Comparison of ENCODE assay signal across 8 mouse cellular contexts in genomic region chr4:152177174-152177536, GRCm38 (mm10). TPM values are rescaled to one million over a fixed set of nuclear protein-coding genes. Genes with fewer than 3 reads are reported as not detected.
DNase-seq lines count a peak whose midpoint lies in the region; ATAC-seq and TF ChIP-seq lines count a peak whose summit lies in the region.

No protein-coding gene starts in this region.

- WGBS in heart, embryonic 14.5 days, result 66% methylated on average over 6 of the region's 6 CpGs
- 69% methylated on average over 6 of the region's 6 CpGs for WGBS in forebrain, embryonic 16.5 days
- WGBS in liver, postnatal 0 days (ENCODE audit: insufficient replicate concordance), result 29% methylated on average over 6 of the region's 6 CpGs

- H3K36me3 ChIP-seq in heart, embryonic 14.5 days (ENCODE audit: control insufficient read depth, insufficient read depth, low read length), result 0 out of 2 replicates have a peak, but pooled peaks cover 4% of the 10 kb centered on the region
- peaks cover 3% of the 10 kb centered on the region; the same call in 1 of the 2 replicates for H3K36me3 ChIP-seq in ES-Bruce4 (ENCODE audit: control insufficient read depth, insufficient read depth, low read length, poor library complexity, severe bottlenecking)
- no peaks in the 10 kb centered on the region for H3K36me3 ChIP-seq in forebrain, embryonic 16.5 days (ENCODE audit: control insufficient read depth, insufficient read depth)
- no peaks in the 10 kb centered on the region for H3K36me3 ChIP-seq in liver, postnatal 0 days (replicated peaks; ENCODE audit: insufficient read depth, low read length)

- peak overlapping the region; percentile 72 to 78 for H3K4me3 ChIP-seq in heart, embryonic 14.5 days (ENCODE audit: control insufficient read depth in 1 of 2, insufficient read depth in 1 of 2, low read depth in 1 of 2, low read length in 2 of 2)
- H3K4me3 ChIP-seq in ES-Bruce4 (ENCODE audit: low read depth, low read length), result peak overlapping the region; percentile 69
- H3K4me3 ChIP-seq in forebrain, embryonic 16.5 days (replicated peaks; ENCODE audit: low read length), result peak overlapping the region; percentile 88
- H3K4me3 ChIP-seq in liver, postnatal 0 days (ENCODE audit: low read depth, low read length), result peak overlapping the region; percentile 69

- no peaks in the 10 kb centered on the region for H3K9me3 ChIP-seq in heart, embryonic 14.5 days (ENCODE audit: control insufficient read depth, low read length)
- H3K9me3 ChIP-seq in ES-Bruce4 (replicated peaks; ENCODE audit: control insufficient read depth, insufficient read depth, low read length, poor library complexity, severe bottlenecking), result no peaks in the 10 kb centered on the region
- H3K9me3 ChIP-seq in forebrain, embryonic 16.5 days (ENCODE audit: control insufficient read depth, low read length), result no peaks in the 10 kb centered on the region
- H3K9me3 ChIP-seq in liver, postnatal 0 days (ENCODE audit: low read length), result no peaks in the 10 kb centered on the region

- H3K4me2 ChIP-seq in heart, embryonic 14.5 days (ENCODE audit: low read length), result peak overlapping the region; percentile 98
- H3K4me2 ChIP-seq in forebrain, embryonic 16.5 days (ENCODE audit: low read length), result peak overlapping the region; percentile 96
- peak overlapping the region; percentile 93 for H3K4me2 ChIP-seq in liver, postnatal 0 days (ENCODE audit: low read depth, low read length)

- TF ChIP-seq EP300 in ES-Bruce4 (IDR thresholded peaks at IDR 0.05; ENCODE audit: insufficient read depth, low read depth, low read length), result no peak
- TF ChIP-seq EP300 in liver, postnatal 0 days (IDR thresholded peaks at IDR 0.05; ENCODE audit: low read depth), result no peak

- TF ChIP-seq POLR2A in ES-Bruce4 (IDR thresholded peaks at IDR 0.05; ENCODE audit: insufficient read depth, low read length), result no peak

- ATAC-seq in heart, embryonic 14.5 days (ENCODE audit: insufficient number of reproducible peaks, insufficient read depth, low FRiP score, low read depth), result no peak
- ATAC-seq in forebrain, embryonic 16.5 days, result no peak
- ATAC-seq in liver, postnatal 0 days, result no peak

- H3K9ac ChIP-seq in heart, embryonic 14.5 days (ENCODE audit: low read length), result peak overlapping the region; percentile 83
- peak overlapping the region; percentile 96 for H3K9ac ChIP-seq in ES-Bruce4 (ENCODE audit: low read depth, poor library complexity, severe bottlenecking)
- H3K9ac ChIP-seq in forebrain, embryonic 16.5 days (replicated peaks; ENCODE audit: low read depth, low read length), result peak overlapping the region; percentile 90
- H3K9ac ChIP-seq in liver, postnatal 0 days (replicated peaks), result peak overlapping the region; percentile 75

- no peak for DNase-seq in heart, postnatal 25 days (ENCODE audit: low spot score)
- DNase-seq in liver, postnatal 0 days, result no peak
- no peak for DNase-seq in urinary bladder, postnatal 25 days (ENCODE audit: low spot score)
- DNase-seq in gastrocnemius, postnatal 25 days, result no peak
- no peak for DNase-seq in left cerebral cortex, postnatal 36 days (ENCODE audit: low spot score in 2 of 2)

- no peaks in the 10 kb centered on the region for H3K27me3 ChIP-seq in heart, embryonic 14.5 days (ENCODE audit: control insufficient read depth, insufficient read depth, low read length)
- H3K27me3 ChIP-seq in ES-Bruce4 (ENCODE audit: control insufficient read depth, insufficient read depth, low read length, poor library complexity, severe bottlenecking), result no peaks in the 10 kb centered on the region
- H3K27me3 ChIP-seq in forebrain, embryonic 16.5 days (replicated peaks; ENCODE audit: control insufficient read depth, insufficient read depth, low read length), result peaks cover 3% of the 10 kb centered on the region
- H3K27me3 ChIP-seq in liver, postnatal 0 days (ENCODE audit: insufficient read depth, low read length), result peaks cover 10% of the 10 kb centered on the region; the same call in 1 of the 2 replicates

- intact Hi-C loops in heart, postnatal 25 days (cut with DNase I), result no loop called here
- intact Hi-C loops in left cerebral cortex, postnatal 36 days (cut with DNase I), result loop anchor here (5.0 kb wide), 1 partner anchor 305 kb away; no protein-coding TSS in a partner anchor

- no peak for TF ChIP-seq CTCF in ES-Bruce4 (IDR thresholded peaks at IDR 0.05; ENCODE audit: low read depth, low read length)
- TF ChIP-seq CTCF in liver, postnatal 0 days (IDR thresholded peaks at IDR 0.05; ENCODE audit: low read depth), result no peak

- H3K27ac ChIP-seq in heart, embryonic 14.5 days (replicated peaks in 1 of 2; ENCODE audit: control insufficient read depth in 1 of 2, insufficient read depth in 1 of 2, low read depth in 2 of 2, low read length in 2 of 2), result peak overlapping the region; percentile 87 to 90; a peak in 3 of 4 replicates
- H3K27ac ChIP-seq in ES-Bruce4 (ENCODE audit: insufficient read depth, low read length), result no peak overlapping the region
- no peak overlapping the region for H3K27ac ChIP-seq in forebrain, embryonic 16.5 days (ENCODE audit: low read length)
- H3K27ac ChIP-seq in liver, postnatal 0 days (ENCODE audit: low read depth), result peak overlapping the region; percentile 96

- peaks cover 9 to 20% of the 10 kb centered on the region in 2 experiments for H3K4me1 ChIP-seq in heart, embryonic 14.5 days (ENCODE audit: control insufficient read depth in 2 of 2, insufficient read depth in 2 of 2, low read length in 2 of 2)
- H3K4me1 ChIP-seq in ES-Bruce4 (ENCODE audit: control insufficient read depth, insufficient read depth, low read length), result no peaks in the 10 kb centered on the region
- H3K4me1 ChIP-seq in forebrain, embryonic 16.5 days (replicated peaks; ENCODE audit: control insufficient read depth, insufficient read depth, low read length), result peaks cover 19% of the 10 kb centered on the region
- H3K4me1 ChIP-seq in liver, postnatal 0 days (ENCODE audit: insufficient read depth), result peaks cover 22% of the 10 kb centered on the region

RNA-seq across cellular contexts. Expression of gene Acot7, which starts 0.8 kb away (rescaled TPM):
- 62.8 and 72.9 TPM in 2 replicates for polyA plus RNA-seq in heart, embryonic 14.5 days (2014; fragmentation: Nextera tagmentation; extraction: Ambion mirVana)
- 10 to 100 TPM; 53.4 to 58.8 TPM for total RNA-seq in heart, postnatal 25 days (2021)
- polyA plus RNA-seq in ES-Bruce4 (2011; ENCODE audit: insufficient read depth, insufficient read length, low read depth, missing spikeins), result 49.5 and 52.6 TPM in 2 replicates
- polyA plus RNA-seq in forebrain, embryonic 16.5 days (2015; fragmentation: Nextera tagmentation; extraction: Ambion mirVana), result 210 and 269 TPM in 2 replicates
- 10.7 and 12.0 TPM in 2 replicates for polyA plus RNA-seq in liver, postnatal 0 days (2015; fragmentation: Nextera tagmentation; extraction: Ambion mirVana)
- total RNA-seq in gastrocnemius, postnatal 25 days (2021), result 10 to 100 TPM; 15.4 to 19.1 TPM
- total RNA-seq in left cerebral cortex, postnatal 36 days (2021), result 100 to 1,000 TPM; 295 to 323 TPM

RNA-seq across cellular contexts. Expression of gene Hes2, which starts 18.5 kb away (rescaled TPM):
- not detected in 2 replicates for polyA plus RNA-seq in heart, embryonic 14.5 days (2014; fragmentation: Nextera tagmentation; extraction: Ambion mirVana)
- not detected for total RNA-seq in heart, postnatal 25 days (2021)
- polyA plus RNA-seq in ES-Bruce4 (2011; ENCODE audit: insufficient read depth, insufficient read length, low read depth, missing spikeins), result 0.39 TPM in 1 of 2 replicates, not detected in the other
- polyA plus RNA-seq in forebrain, embryonic 16.5 days (2015; fragmentation: Nextera tagmentation; extraction: Ambion mirVana), result not detected in 2 replicates
- polyA plus RNA-seq in liver, postnatal 0 days (2015; fragmentation: Nextera tagmentation; extraction: Ambion mirVana), result not detected in 2 replicates
- not detected for total RNA-seq in gastrocnemius, postnatal 25 days (2021)
- not detected for total RNA-seq in left cerebral cortex, postnatal 36 days (2021)

RNA-seq across cellular contexts. Expression of gene Espn, which starts 25.0 kb away (rescaled TPM):
- polyA plus RNA-seq in heart, embryonic 14.5 days (2014; fragmentation: Nextera tagmentation; extraction: Ambion mirVana), result 0.63 and 0.76 TPM in 2 replicates
- 1 to 10 TPM; 1.7 to 2.2 TPM for total RNA-seq in heart, postnatal 25 days (2021)
- 18.8 and 19.3 TPM in 2 replicates for polyA plus RNA-seq in ES-Bruce4 (2011; ENCODE audit: insufficient read depth, insufficient read length, low read depth, missing spikeins)
- polyA plus RNA-seq in forebrain, embryonic 16.5 days (2015; fragmentation: Nextera tagmentation; extraction: Ambion mirVana), result 0.08 and 0.12 TPM in 2 replicates
- polyA plus RNA-seq in liver, postnatal 0 days (2015; fragmentation: Nextera tagmentation; extraction: Ambion mirVana), result 1.8 and 2.2 TPM in 2 replicates
- total RNA-seq in gastrocnemius, postnatal 25 days (2021), result under 1 TPM; 0.23 to 0.38 TPM
- total RNA-seq in left cerebral cortex, postnatal 36 days (2021), result 1 to 10 TPM; 1.4 to 2.0 TPM

Comparison
In these comparisons a context has a peak if more than half of its experiments do, and no peak if none do; other contexts are left out.
1. H3K27ac ChIP-seq: peak in heart, embryonic 14.5 days (2 of 2) and liver, postnatal 0 days (single experiment); none in ES-Bruce4 (single experiment) and forebrain, embryonic 16.5 days (single experiment).
2. Peak in every context shown above with its lines, with median percentiles within 50 percentile points of each other: H3K4me2 ChIP-seq, H3K4me3 ChIP-seq and H3K9ac ChIP-seq.